Mouse (Mus musculus): Measurements from ENCODE around the gene L3mbtl4.

Gene L3mbtl4

GRCm38 (mm10) chr17:68273527-68273926 is at the start of gene L3mbtl4:
Gene L3mbtl4, plus strand, starts transcription at chr17:68273797.
- TF ChIP-seq GATA4 (IDR thresholded peaks at IDR 0.05; ENCODE audit: insufficient replicate concordance, low read length) = no peak

- TF ChIP-seq GATA4 (IDR thresholded peaks at IDR 0.05; ENCODE audit: insufficient replicate concordance, low read length) = no peak
Observed at GRCm38 (mm10) chr17:68230484-68230883, 43.1 kb upstream of the L3mbtl4 start.

- no peak for TF ChIP-seq GATA4 (IDR thresholded peaks at IDR 0.05; ENCODE audit: insufficient replicate concordance, low read length)
Observed at GRCm38 (mm10) chr17:68235380-68235779, 38.2 kb upstream of the L3mbtl4 start.

GRCm38 (mm10) chr17:68236992-68237391 is 36.6 kb upstream of the L3mbtl4 start:
- TF ChIP-seq GATA4 (IDR thresholded peaks at IDR 0.05; ENCODE audit: insufficient replicate concordance, low read length) = no peak

- TF ChIP-seq GATA4 (IDR thresholded peaks at IDR 0.05; ENCODE audit: insufficient replicate concordance, low read length) = no peak
Observed at GRCm38 (mm10) chr17:68240171-68240570, 33.4 kb upstream of the L3mbtl4 start.

GRCm38 (mm10) chr17:68264835-68265557 is 8.6 kb upstream of the L3mbtl4 start:
- no peak for TF ChIP-seq GATA4 (IDR thresholded peaks at IDR 0.05; ENCODE audit: insufficient replicate concordance, low read length)

- no peak for TF ChIP-seq GATA4 (IDR thresholded peaks at IDR 0.05; ENCODE audit: insufficient replicate concordance, low read length)
Observed at GRCm38 (mm10) chr17:68273954-68274353, 357 bp downstream of the L3mbtl4 start.

GRCm38 (mm10) chr17:68275138-68275537 is 1.5 kb downstream of the L3mbtl4 start:
- no peak for TF ChIP-seq GATA4 (IDR thresholded peaks at IDR 0.05; ENCODE audit: insufficient replicate concordance, low read length)

- TF ChIP-seq GATA4 (IDR thresholded peaks at IDR 0.05; ENCODE audit: insufficient replicate concordance, low read length) = no peak
Observed at GRCm38 (mm10) chr17:68280915-68281314, 7.3 kb downstream of the L3mbtl4 start.

- TF ChIP-seq GATA4 (IDR thresholded peaks at IDR 0.05; ENCODE audit: insufficient replicate concordance, low read length) = no peak
Observed at GRCm38 (mm10) chr17:68285119-68285782, 11.7 kb downstream of the L3mbtl4 start.

GRCm38 (mm10) chr17:68288094-68288493 is 14.5 kb downstream of the L3mbtl4 start:
- no peak for TF ChIP-seq GATA4 (IDR thresholded peaks at IDR 0.05; ENCODE audit: insufficient replicate concordance, low read length)

- TF ChIP-seq GATA4 (IDR thresholded peaks at IDR 0.05; ENCODE audit: insufficient replicate concordance, low read length) = no peak
Observed at GRCm38 (mm10) chr17:68288699-68289098, 15.1 kb downstream of the L3mbtl4 start.

- TF ChIP-seq GATA4 (IDR thresholded peaks at IDR 0.05; ENCODE audit: insufficient replicate concordance, low read length) = no peak
Observed at GRCm38 (mm10) chr17:68291713-68292364, 18.2 kb downstream of the L3mbtl4 start.

GRCm38 (mm10) chr17:68308381-68308780 is 34.8 kb downstream of the L3mbtl4 start:
- TF ChIP-seq GATA4 (IDR thresholded peaks at IDR 0.05; ENCODE audit: insufficient replicate concordance, low read length) = no peak

- TF ChIP-seq GATA4 (IDR thresholded peaks at IDR 0.05; ENCODE audit: insufficient replicate concordance, low read length) = 0 out of 2 replicates have a peak, but pooled peaks have one; percentile 8
Observed at GRCm38 (mm10) chr17:68312286-68312927, 38.8 kb downstream of the L3mbtl4 start.
